Mouse (Mus musculus): ENCODE measurements around the gene Zfp629. TPM values are rescaled to one million over a fixed set of nuclear protein-coding genes. Genes with fewer than 3 reads are reported as not detected.
A peak's percentile ranks its signal among the peaks of the same experiment; 100 is the strongest.

The Zfp629 gene
- polyA plus RNA-seq, 1 experiment: 14.2 TPM

GRCm38 (mm10) chr7:127574115-127574514, 41.5 kb downstream of the Zfp629 start:
- Histone ChIP-seq H3K27ac (ENCODE audit: control insufficient read depth, insufficient read depth, low read depth, low read length, poor library complexity) (no peak overlapping the region; the same call in 1 of the 2 replicates), H3K4me3 (replicated peaks; ENCODE audit: control insufficient read depth, low read depth, low read length) (peak overlapping the region; percentile 59), H3K4me1 (ENCODE audit: control insufficient read depth, insufficient read depth, low read length) (peaks cover 1% of the 10 kb centered on the region)
- 6% methylated on average over 7 of the region's 7 CpGs for WGBS
- no peak for TF ChIP-seq POLR2A (IDR thresholded peaks at IDR 0.05; ENCODE audit: borderline replicate concordance, control insufficient read depth, low read depth, low read length)

DNA sequence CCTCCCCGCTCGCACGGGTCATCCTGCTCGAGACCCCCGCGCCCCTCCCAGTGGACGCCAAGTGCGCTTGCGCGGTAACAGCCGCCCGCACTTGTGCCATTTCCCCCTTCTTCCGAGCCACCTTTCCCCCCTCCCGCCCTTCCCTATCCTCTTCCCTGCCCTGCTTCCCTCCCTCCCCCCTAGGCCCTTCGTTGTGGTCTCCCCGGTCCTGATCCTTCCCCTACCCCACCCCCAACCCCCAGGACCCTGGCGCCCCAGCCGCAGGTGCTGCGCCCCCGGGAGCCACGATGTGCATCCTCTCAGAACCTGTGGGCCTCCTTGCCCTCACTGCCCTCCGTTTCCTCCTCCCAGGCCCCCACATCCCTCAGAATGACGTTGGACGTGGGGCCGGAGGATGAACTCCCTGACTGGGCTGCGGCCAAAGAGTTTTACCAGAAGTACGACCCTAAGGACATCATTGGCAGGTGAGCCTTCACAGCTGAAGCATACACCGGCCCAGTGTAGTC, 42.0 kb downstream of the Zfp629 start:
- TF ChIP-seq POLR2A (IDR thresholded peaks at IDR 0.05; ENCODE audit: borderline replicate concordance, control insufficient read depth, low read depth, low read length) (no peak), CTCF (IDR thresholded peaks at IDR 0.05; ENCODE audit: control insufficient read depth, insufficient read depth, low read length) (no peak)
- H3K27ac ChIP-seq (ENCODE audit: control insufficient read depth, insufficient read depth, low read depth, low read length, poor library complexity): peak overlapping the region; percentile 57
- WGBS: under 1% methylated on average over 28 of the region's 28 CpGs
- H3K4me3 ChIP-seq (replicated peaks; ENCODE audit: control insufficient read depth, low read depth, low read length): peak overlapping the region; percentile 90
- peaks cover 1% of the 10 kb centered on the region for H3K4me1 ChIP-seq (ENCODE audit: control insufficient read depth, insufficient read depth, low read length)

DNA sequence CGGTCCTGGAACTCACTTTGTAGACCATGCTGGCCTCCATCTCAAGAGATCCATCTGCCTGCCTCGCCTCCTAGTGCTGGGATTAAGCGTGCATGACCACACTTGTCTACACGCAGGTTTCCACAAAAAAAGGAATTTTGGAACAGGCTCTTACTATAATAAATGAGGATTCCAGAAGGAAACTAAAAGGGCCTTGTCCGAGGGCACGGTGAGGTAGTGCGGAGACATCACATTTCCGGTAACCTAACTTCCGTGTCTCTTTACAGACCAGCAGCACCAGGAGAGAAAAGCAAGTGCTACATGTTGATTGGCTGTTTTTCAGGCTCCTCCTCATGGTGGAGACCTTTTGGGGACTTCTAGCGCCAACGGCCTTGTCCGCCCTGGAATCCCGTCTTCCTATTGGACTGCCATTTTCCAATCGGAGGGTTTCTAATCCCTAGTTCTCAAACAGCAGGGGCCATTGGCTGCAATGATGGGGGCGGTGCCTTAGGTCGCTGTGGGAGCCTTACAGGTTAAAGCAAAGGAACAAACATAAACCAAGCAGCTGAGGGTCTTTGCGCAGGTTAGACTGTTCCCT, 42.6 kb downstream of the Zfp629 start, which contains the start of gene Phkg2:
Phkg2 (plus strand) TSS at position 446 of the 577 bp plus-strand sequence.
- no peak for TF ChIP-seq CTCF (IDR thresholded peaks at IDR 0.05; ENCODE audit: control insufficient read depth, insufficient read depth, low read length)
- TF ChIP-seq POLR2A (IDR thresholded peaks at IDR 0.05; ENCODE audit: borderline replicate concordance, control insufficient read depth, low read depth, low read length): no peak; the same call in 1 of the 2 replicates
- peak within 1 kb of the TSS; percentile 90 for H3K4me3 ChIP-seq (replicated peaks; ENCODE audit: control insufficient read depth, low read depth, low read length)
- 1% methylated on average over 17 of the region's 17 CpGs for WGBS
- H3K4me1 ChIP-seq (ENCODE audit: control insufficient read depth, insufficient read depth, low read length): peaks cover 1% of the 10 kb centered on the region
- H3K27ac ChIP-seq (ENCODE audit: control insufficient read depth, insufficient read depth, low read depth, low read length, poor library complexity): peak within 1 kb of the TSS; percentile 57

GRCm38 (mm10) chr7:127564381-127565150, 51.0 kb downstream of the Zfp629 start:
- H3K27ac ChIP-seq (ENCODE audit: control insufficient read depth, insufficient read depth, low read depth, low read length, poor library complexity): no peak overlapping the region
- H3K4me3 ChIP-seq (replicated peaks; ENCODE audit: control insufficient read depth, low read depth, low read length): no peak overlapping the region
- 83% methylated on average over 6 of the region's 6 CpGs for WGBS
- TF ChIP-seq POLR2A (IDR thresholded peaks at IDR 0.05; ENCODE audit: borderline replicate concordance, control insufficient read depth, low read depth, low read length): no peak
- TF ChIP-seq CTCF (IDR thresholded peaks at IDR 0.05; ENCODE audit: control insufficient read depth, insufficient read depth, low read length): no peak
- H3K4me1 ChIP-seq (ENCODE audit: control insufficient read depth, insufficient read depth, low read length): no peaks in the 10 kb centered on the region

- no peak within 1 kb of the TSS for H3K4me3 ChIP-seq (replicated peaks; ENCODE audit: control insufficient read depth, low read depth, low read length)
- 83% methylated on average over 5 of the region's 5 CpGs for WGBS
- TF ChIP-seq CTCF (IDR thresholded peaks at IDR 0.05; ENCODE audit: control insufficient read depth, insufficient read depth, low read length) (no peak), POLR2A (IDR thresholded peaks at IDR 0.05; ENCODE audit: borderline replicate concordance, control insufficient read depth, low read depth, low read length) (no peak)
- H3K4me1 ChIP-seq (ENCODE audit: control insufficient read depth, insufficient read depth, low read length): no peaks in the 10 kb centered on the region
- H3K27ac ChIP-seq (ENCODE audit: control insufficient read depth, insufficient read depth, low read depth, low read length, poor library complexity): no peak within 1 kb of the TSS
Observed at GRCm38 (mm10) chr7:127561340-127561858, 54.2 kb downstream of the Zfp629 start, which contains the start of gene Tmem265. Gene Tmem265 (plus strand): TSS chr7:127561390.

- no peak overlapping the region for H3K27ac ChIP-seq (ENCODE audit: control insufficient read depth, insufficient read depth, low read depth, low read length, poor library complexity)
- no peaks in the 10 kb centered on the region for H3K4me1 ChIP-seq (ENCODE audit: control insufficient read depth, insufficient read depth, low read length)
- TF ChIP-seq POLR2A (IDR thresholded peaks at IDR 0.05; ENCODE audit: borderline replicate concordance, control insufficient read depth, low read depth, low read length): no peak; the same call in 1 of the 2 replicates
- no peak for TF ChIP-seq CTCF (IDR thresholded peaks at IDR 0.05; ENCODE audit: control insufficient read depth, insufficient read depth, low read length)
- WGBS: 94% methylated on average over 11 of the region's 11 CpGs
- no peak overlapping the region for H3K4me3 ChIP-seq (replicated peaks; ENCODE audit: control insufficient read depth, low read depth, low read length)
Observed at GRCm38 (mm10) chr7:127560580-127560979, 55.0 kb downstream of the Zfp629 start.

Other genes with a start within 250 kb of the Zfp629 start
- 2.8 and 3.9 TPM in 2 replicates for gene Zfp747, start 239.7 kb downstream of the Zfp629 start, polyA plus RNA-seq (2011; ENCODE audit: insufficient read depth, insufficient read length, low replicate concordance, missing spikeins)
- gene 9130019O22Rik, start 228.6 kb downstream of the Zfp629 start, polyA plus RNA-seq (2011; ENCODE audit: insufficient read depth, insufficient read length, low replicate concordance, missing spikeins): 1.2 and 2.4 TPM in 2 replicates
- gene E430018J23Rik, start 222.2 kb downstream of the Zfp629 start, polyA plus RNA-seq (2011; ENCODE audit: insufficient read depth, insufficient read length, low replicate concordance, missing spikeins): 0.65 and 1.9 TPM in 2 replicates
- gene Zfp764, start 209.0 kb downstream of the Zfp629 start, polyA plus RNA-seq (2011; ENCODE audit: insufficient read depth, insufficient read length, low replicate concordance, missing spikeins): 2.1 and 2.5 TPM in 2 replicates
- 20.9 and 21.4 TPM in 2 replicates for gene Zfp688, start 193.7 kb downstream of the Zfp629 start, polyA plus RNA-seq (2011; ENCODE audit: insufficient read depth, insufficient read length, low replicate concordance, missing spikeins)
- gene Zfp689, start 166.6 kb downstream of the Zfp629 start, polyA plus RNA-seq (2011; ENCODE audit: insufficient read depth, insufficient read length, low replicate concordance, missing spikeins): 2.0 and 3.1 TPM in 2 replicates
- gene Prr14, start 156.2 kb downstream of the Zfp629 start, polyA plus RNA-seq (2011; ENCODE audit: insufficient read depth, insufficient read length, low replicate concordance, missing spikeins): 70.4 and 119 TPM in 2 replicates
- 44.9 and 98.7 TPM in 2 replicates for gene Fbrs, start 136.6 kb downstream of the Zfp629 start, polyA plus RNA-seq (2011; ENCODE audit: insufficient read depth, insufficient read length, low replicate concordance, missing spikeins)
- 44.3 and 98.5 TPM in 2 replicates for gene Srcap, start 103.8 kb downstream of the Zfp629 start, polyA plus RNA-seq (2011; ENCODE audit: insufficient read depth, insufficient read length, low replicate concordance, missing spikeins)
- gene Gm42715, start 96.2 kb downstream of the Zfp629 start, polyA plus RNA-seq (2011; ENCODE audit: insufficient read depth, insufficient read length, low replicate concordance, missing spikeins): 5.3 and 7.8 TPM in 2 replicates
- gene Tmem265, start 54.4 kb downstream of the Zfp629 start, polyA plus RNA-seq (2011; ENCODE audit: insufficient read depth, insufficient read length, low replicate concordance, missing spikeins): 20.5 and 41.0 TPM in 2 replicates
- gene Phkg2, start 42.5 kb downstream of the Zfp629 start, polyA plus RNA-seq (2011; ENCODE audit: insufficient read depth, insufficient read length, low replicate concordance, missing spikeins): 83.6 and 169 TPM in 2 replicates
- 9.9 and 15.2 TPM in 2 replicates for gene Ccdc189, start 27.2 kb downstream of the Zfp629 start, polyA plus RNA-seq (2011; ENCODE audit: insufficient read depth, insufficient read length, low replicate concordance, missing spikeins)
- 52.7 and 66.7 TPM in 2 replicates for gene Rnf40, start 27.0 kb downstream of the Zfp629 start, polyA plus RNA-seq (2011; ENCODE audit: insufficient read depth, insufficient read length, low replicate concordance, missing spikeins)
- 44.5 and 65.5 TPM in 2 replicates for gene Bcl7c, start 93.1 kb upstream of the Zfp629 start, polyA plus RNA-seq (2011; ENCODE audit: insufficient read depth, insufficient read length, low replicate concordance, missing spikeins)
- not detected in 2 replicates for gene Ctf1, start 96.9 kb upstream of the Zfp629 start, polyA plus RNA-seq (2011; ENCODE audit: insufficient read depth, insufficient read length, low replicate concordance, missing spikeins)
- gene Ctf2, start 116.4 kb upstream of the Zfp629 start, polyA plus RNA-seq (2011; ENCODE audit: insufficient read depth, insufficient read length, low replicate concordance, missing spikeins): not detected in 2 replicates
- gene Fbxl19, start 128.7 kb upstream of the Zfp629 start, polyA plus RNA-seq (2011; ENCODE audit: insufficient read depth, insufficient read length, low replicate concordance, missing spikeins): 18.8 and 23.0 TPM in 2 replicates
- gene Orai3, start 154.0 kb upstream of the Zfp629 start, polyA plus RNA-seq (2011; ENCODE audit: insufficient read depth, insufficient read length, low replicate concordance, missing spikeins): 7.6 and 14.6 TPM in 2 replicates
- gene Setd1a, start 160.9 kb upstream of the Zfp629 start, polyA plus RNA-seq (2011; ENCODE audit: insufficient read depth, insufficient read length, low replicate concordance, missing spikeins): 24.2 and 36.3 TPM in 2 replicates
- gene Gm49388, start 169.8 kb upstream of the Zfp629 start, polyA plus RNA-seq (2011; ENCODE audit: insufficient read depth, insufficient read length, low replicate concordance, missing spikeins): 0.75 TPM in 1 of 2 replicates, not detected in the other
- gene Hsd3b7, start 184.8 kb upstream of the Zfp629 start, polyA plus RNA-seq (2011; ENCODE audit: insufficient read depth, insufficient read length, low replicate concordance, missing spikeins): 13.3 and 23.4 TPM in 2 replicates
- 246 and 342 TPM in 2 replicates for gene Stx4a, start 208.5 kb upstream of the Zfp629 start, polyA plus RNA-seq (2011; ENCODE audit: insufficient read depth, insufficient read length, low replicate concordance, missing spikeins)
- gene Stx1b, start 208.8 kb upstream of the Zfp629 start, polyA plus RNA-seq (2011; ENCODE audit: insufficient read depth, insufficient read length, low replicate concordance, missing spikeins): 1.1 and 1.8 TPM in 2 replicates

Data from bone marrow, adult 2 months (tissue).